Mouse (Mus musculus) adrenal gland, postnatal 36 days (tissue): ENCODE measurements around the gene Csad. TPM values are rescaled to one million over a fixed set of nuclear protein-coding genes. Genes with fewer than 3 reads are reported as not detected.
A peak's percentile ranks its signal among the peaks of the same experiment; 100 is the strongest.

Source experiments
- DNase-seq, 2 experiments: peaks; one replicate each; pipeline ENCODE4 v3.0.0; 2021; ENCODE audit warnings: mixed read lengths in 1 of 2
- total RNA-seq, 2 experiments: library from RNA; stranded (reverse); gene quantifications; 2 replicates each; pipeline ENCODE4 v1.2.3; 2021

Gene Csad
- total RNA-seq, 2 experiments from 2014 or later, result 79.0 to 83.7 TPM

GRCm38 (mm10) chr15:102202971-102203834 is 1.3 kb downstream of the Csad start, which contains the start of gene Zfp740:
TSS of gene Zfp740 (plus strand) at chr15:102203249.
- DNase-seq, result peak; percentile 97 to 99

- DNase-seq, result peak in 1 of 2 experiments; percentile 43
Measured at GRCm38 (mm10) chr15:102198841-102199240, 5.7 kb downstream of the Csad start.

- DNase-seq, result no peak
Measured at GRCm38 (mm10) chr15:102195373-102195772, 9.2 kb downstream of the Csad start.

- no peak for DNase-seq
Measured at GRCm38 (mm10) chr15:102194439-102194838, 10.1 kb downstream of the Csad start.

GRCm38 (mm10) chr15:102193652-102194051 is 10.9 kb downstream of the Csad start:
- DNase-seq, result no peak

- no peak for DNase-seq
Measured at GRCm38 (mm10) chr15:102192820-102193386, 11.6 kb downstream of the Csad start.

- DNase-seq, result no peak
Measured at GRCm38 (mm10) chr15:102192271-102192812, 12.2 kb downstream of the Csad start.

- no peak for DNase-seq
Measured at GRCm38 (mm10) chr15:102191699-102192098, 12.8 kb downstream of the Csad start.

- DNase-seq, result no peak
Measured at GRCm38 (mm10) chr15:102188883-102189282, 15.6 kb downstream of the Csad start.

GRCm38 (mm10) chr15:102188096-102188495 is 16.4 kb downstream of the Csad start:
- no peak for DNase-seq

- peak; percentile 46 to 58 for DNase-seq
Measured at GRCm38 (mm10) chr15:102186239-102186638, 18.3 kb downstream of the Csad start.

GRCm38 (mm10) chr15:102183076-102183475 is 21.4 kb downstream of the Csad start:
- no peak for DNase-seq

- DNase-seq, result no peak
Measured at GRCm38 (mm10) chr15:102179924-102180323, 24.6 kb downstream of the Csad start.

GRCm38 (mm10) chr15:102179106-102179505 is 25.4 kb downstream of the Csad start:
- DNase-seq, result no peak

- peak; percentile 84 to 87 for DNase-seq
Measured at GRCm38 (mm10) chr15:102178279-102178678, 26.2 kb downstream of the Csad start.

- DNase-seq, result no peak
Measured at GRCm38 (mm10) chr15:102177417-102177816, 27.1 kb downstream of the Csad start.

- peak in 1 of 2 experiments; percentile 39 for DNase-seq
Measured at GRCm38 (mm10) chr15:102176571-102177316, 27.8 kb downstream of the Csad start.

- no peak for DNase-seq
Measured at GRCm38 (mm10) chr15:102175736-102176319, 28.7 kb downstream of the Csad start.

GRCm38 (mm10) chr15:102173581-102173980 is 30.9 kb downstream of the Csad start:
- DNase-seq, result no peak

GRCm38 (mm10) chr15:102169064-102169463 is 35.5 kb downstream of the Csad start:
- DNase-seq, result no peak

GRCm38 (mm10) chr15:102167620-102168021 is 36.9 kb downstream of the Csad start:
- peak; percentile 61 to 70 for DNase-seq
